Mouse (Mus musculus) embryonic fibroblast, embryonic 13.5 days (primary cell): ENCODE measurements around the gene Cpm. TPM values are rescaled to one million over a fixed set of nuclear protein-coding genes. Genes with fewer than 3 reads are reported as not detected.

Experiments
- H3K27ac ChIP-seq: 2 replicates; pipeline ENCODE4 v1.5.1; 2012; ENCODE audit warnings: low read length, control low read depth, inconsistent platforms; ENCODE audit not compliant: insufficient read depth
- H3K4me1 ChIP-seq: 2 replicates; pipeline ENCODE4 v1.6.1; 2011; ENCODE audit warnings: low read length; ENCODE audit not compliant: control insufficient read depth, insufficient read depth
- H3K4me3 ChIP-seq: 2 replicates; pipeline ENCODE4 v1.5.1; 2011; ENCODE audit warnings: mild to moderate bottlenecking, control low read depth, low read length; ENCODE audit not compliant: insufficient read depth
- CTCF ChIP-seq: IDR thresholded peaks from 2 replicates; pipeline ENCODE4 v1.5.1; 2011; ENCODE audit warnings: mild to moderate bottlenecking, control low read depth, low read length, moderate library complexity, borderline replicate concordance; ENCODE audit not compliant: insufficient read depth
- POLR2A ChIP-seq: IDR thresholded peaks from 2 replicates; pipeline ENCODE4 v1.6.1; 2011; ENCODE audit warnings: low read depth, mild to moderate bottlenecking, control low read depth, low read length, moderate library complexity
- polyA plus RNA-seq: library from polyadenylated mRNA; stranded (reverse); fragments of >200 nt; gene quantifications from 2 replicates; pipeline ENCODE4 v1.2.4, GENCODE M21; 2011; ENCODE audit warnings: low read depth; ENCODE audit not compliant: missing spikeins, insufficient read length

Cpm gene
- polyA plus RNA-seq, 1 experiment = 1.4 TPM

DNA sequence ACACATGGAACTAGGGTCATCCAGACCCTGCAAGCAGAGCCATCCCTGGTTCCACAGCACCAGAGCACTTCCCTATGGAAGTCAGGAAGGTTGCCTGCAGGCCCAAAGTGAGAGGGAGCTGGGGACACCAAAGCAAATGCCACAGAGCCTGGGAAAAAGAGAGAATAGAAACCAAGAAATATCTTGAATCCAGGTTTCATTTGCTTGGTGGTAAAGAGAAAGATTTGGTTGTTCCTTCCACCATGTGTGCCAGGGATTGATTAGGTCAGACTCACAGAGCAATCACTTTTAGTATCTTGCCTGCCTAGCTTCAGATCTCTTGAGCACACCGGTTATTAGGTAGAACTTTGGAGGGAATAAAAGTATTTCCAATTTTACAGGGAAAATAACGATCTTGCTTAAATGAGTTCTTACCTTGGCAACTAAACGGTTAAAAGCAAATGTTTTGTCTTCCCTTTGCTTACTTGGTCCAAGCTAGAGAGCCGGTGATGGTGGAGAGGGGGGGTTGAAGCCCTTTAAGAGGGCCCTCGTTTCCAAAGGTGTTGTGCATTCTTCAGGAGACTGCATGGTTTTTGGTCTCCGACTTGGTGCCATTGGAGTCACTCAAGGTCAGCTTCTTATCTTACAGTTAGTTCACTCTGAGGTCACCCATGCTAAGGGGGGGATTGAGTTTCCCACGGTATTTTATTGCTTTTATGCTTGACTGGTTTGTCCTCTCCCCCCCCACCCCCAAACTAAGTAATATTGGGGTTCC is 26.8 kb downstream of the Cpm start:
- no peak overlapping the region for H3K27ac ChIP-seq
- no peak for TF ChIP-seq POLR2A
- H3K4me1 ChIP-seq = peaks cover 3% of the 10 kb centered on the region; the same call in 1 of the 2 replicates
- no peak overlapping the region for H3K4me3 ChIP-seq

DNA sequence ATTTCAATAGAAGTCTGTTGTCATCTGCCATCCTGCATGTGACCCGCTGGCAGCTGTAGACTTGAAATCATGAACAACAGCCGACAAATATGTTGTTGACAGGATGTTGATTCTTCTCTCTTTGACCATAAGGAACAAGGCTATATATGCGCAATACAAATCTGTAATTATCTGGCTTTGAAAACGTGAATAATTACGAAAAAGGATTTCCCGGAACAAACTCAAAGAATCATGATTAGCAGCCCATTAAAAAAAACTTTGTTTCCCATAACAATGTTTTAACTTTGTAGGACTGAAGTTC is 27.3 kb downstream of the Cpm start:
- H3K27ac ChIP-seq = no peak overlapping the region
- H3K4me1 ChIP-seq = peaks cover 3% of the 10 kb centered on the region; the same call in 1 of the 2 replicates
- TF ChIP-seq CTCF (no peak), POLR2A (no peak)
- H3K4me3 ChIP-seq = no peak overlapping the region

DNA sequence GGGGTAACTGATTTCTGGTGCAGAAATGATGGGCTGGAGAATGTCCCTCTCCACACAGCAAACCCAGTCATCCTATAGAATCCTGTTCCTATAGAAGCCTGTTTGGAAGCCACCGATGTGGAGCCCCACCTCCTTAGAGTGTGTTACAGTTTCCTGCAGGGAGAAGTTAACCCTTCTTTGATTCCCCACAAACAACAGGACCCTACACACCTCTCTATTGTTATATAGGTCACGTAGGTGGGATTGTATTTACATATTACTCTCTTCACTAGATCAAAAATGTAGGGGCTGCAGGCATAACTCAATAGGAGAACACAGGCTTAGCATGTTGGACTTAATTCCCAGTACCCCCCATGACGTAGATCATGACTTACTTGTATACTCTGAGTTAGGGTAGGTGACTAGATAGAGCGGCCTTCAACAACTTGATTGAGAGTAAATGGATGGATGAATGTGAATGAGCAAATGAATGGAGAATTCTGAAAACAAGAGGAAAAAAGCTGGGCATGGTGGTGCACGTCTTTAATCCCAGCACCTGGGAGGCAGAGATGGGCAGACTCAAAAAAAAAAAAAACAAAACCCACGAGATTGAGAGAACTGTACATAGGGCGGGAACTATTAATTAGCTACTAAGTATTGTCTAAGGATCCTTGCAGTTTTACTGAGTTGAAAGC is 27.8 kb downstream of the Cpm start:
- TF ChIP-seq POLR2A (no peak), CTCF (no peak)
- H3K4me1 ChIP-seq = no peaks in the 10 kb centered on the region; the same call in 1 of the 2 replicates
- H3K27ac ChIP-seq = no peak overlapping the region
- H3K4me3 ChIP-seq = no peak overlapping the region

GRCm38 (mm10) chr10:117657659-117658306 is 28.5 kb downstream of the Cpm start:
- Histone ChIP-seq H3K4me3 (no peak overlapping the region), H3K27ac (no peak overlapping the region), H3K4me1 (no peaks in the 10 kb centered on the region)
- TF ChIP-seq POLR2A = no peak
- no peak for TF ChIP-seq CTCF

DNA sequence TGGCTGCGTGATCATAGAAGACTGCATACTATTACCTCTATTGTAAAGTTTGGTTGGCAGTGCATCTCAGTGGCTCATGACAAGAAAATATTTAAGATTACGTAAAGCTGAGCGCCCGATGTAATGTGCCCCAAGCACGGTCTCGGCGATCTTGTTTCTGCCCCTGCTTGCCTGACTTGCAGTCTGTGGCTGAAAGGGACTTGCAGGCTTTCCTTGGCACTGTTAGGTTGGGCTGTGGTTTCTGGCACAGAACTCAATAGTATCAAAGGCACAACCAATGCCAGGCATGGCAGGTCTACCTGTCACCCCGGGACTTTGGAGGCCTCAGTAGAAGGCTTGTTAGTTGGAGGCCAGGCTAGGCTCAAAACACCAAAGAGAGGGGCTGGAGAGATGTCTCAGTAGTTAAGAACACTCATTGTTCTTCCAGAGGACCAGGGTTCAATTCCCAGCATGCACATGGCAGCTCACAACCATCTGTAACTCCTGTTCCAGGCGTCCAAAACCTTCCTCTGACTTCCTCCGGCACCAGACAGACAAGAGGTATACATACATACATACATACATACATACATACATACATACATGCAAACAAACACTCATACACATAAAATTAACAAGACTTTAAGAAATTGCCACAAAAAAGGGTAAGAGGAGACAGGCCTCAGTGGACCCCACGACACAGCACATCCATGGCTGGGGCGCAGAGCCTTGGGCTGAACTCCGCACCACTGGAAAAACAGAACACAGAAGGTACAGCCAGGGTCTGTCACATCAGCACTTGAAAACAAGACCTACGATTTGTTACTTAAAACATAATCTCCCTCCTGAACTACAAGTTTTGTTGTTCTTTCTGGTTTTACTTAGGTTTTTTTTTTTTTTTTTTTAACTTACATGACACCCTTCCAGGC is 29.5 kb downstream of the Cpm start:
- no peak overlapping the region for H3K27ac ChIP-seq
- no peak overlapping the region for H3K4me3 ChIP-seq
- TF ChIP-seq CTCF = no peak
- TF ChIP-seq POLR2A = no peak
- no peaks in the 10 kb centered on the region for H3K4me1 ChIP-seq

GRCm38 (mm10) chr10:117659430-117659813 is 30.1 kb downstream of the Cpm start:
- H3K27ac ChIP-seq = no peak overlapping the region
- TF ChIP-seq CTCF (no peak), POLR2A (no peak)
- no peak overlapping the region for H3K4me3 ChIP-seq
- no peaks in the 10 kb centered on the region for H3K4me1 ChIP-seq

- no peak overlapping the region for H3K27ac ChIP-seq
- H3K4me1 ChIP-seq = no peaks in the 10 kb centered on the region
- no peak for TF ChIP-seq CTCF
- TF ChIP-seq POLR2A = no peak
- H3K4me3 ChIP-seq = no peak overlapping the region
Observed at GRCm38 (mm10) chr10:117659819-117660218, 30.5 kb downstream of the Cpm start.

- no peak for TF ChIP-seq POLR2A
- TF ChIP-seq CTCF = no peak
- no peaks in the 10 kb centered on the region for H3K4me1 ChIP-seq
- no peak overlapping the region for H3K4me3 ChIP-seq
- H3K27ac ChIP-seq = no peak overlapping the region
Observed at GRCm38 (mm10) chr10:117662316-117663055, 33.2 kb downstream of the Cpm start.

GRCm38 (mm10) chr10:117663056-117663864 is 34.0 kb downstream of the Cpm start:
- no peak overlapping the region for H3K27ac ChIP-seq
- TF ChIP-seq CTCF (no peak), POLR2A (no peak)
- H3K4me1 ChIP-seq = no peaks in the 10 kb centered on the region
- H3K4me3 ChIP-seq = no peak overlapping the region
